Mouse (Mus musculus) heart, postnatal 0 days (tissue): ENCODE results near the gene Gfra4.

ENCODE experiments used
- CTCF ChIP-seq: IDR thresholded peaks from 2 replicates; pipeline ENCODE4 v1.5.1; 2016; ENCODE audit warnings: antibody characterized with exemption, control low read depth, low read depth
- EP300 ChIP-seq: IDR thresholded peaks from 2 replicates; pipeline ENCODE4 v1.6.1; 2016; ENCODE audit warnings: antibody characterized with exemption, low read depth

GRCm38 (mm10) chr2:131036343-131036742 lies 6.5 kb downstream of the Gfra4 start:
- TF ChIP-seq EP300 (no peak), CTCF (no peak)
